Mouse (Mus musculus): ENCODE data around the gene C730034F03Rik. TPM values are rescaled to one million over a fixed set of nuclear protein-coding genes. Genes with fewer than 3 reads are reported as not detected.

The C730034F03Rik gene
- total and polyA plus RNA-seq, 3 experiments = 1.0 to 1.2 (median 1.2) TPM

DNA sequence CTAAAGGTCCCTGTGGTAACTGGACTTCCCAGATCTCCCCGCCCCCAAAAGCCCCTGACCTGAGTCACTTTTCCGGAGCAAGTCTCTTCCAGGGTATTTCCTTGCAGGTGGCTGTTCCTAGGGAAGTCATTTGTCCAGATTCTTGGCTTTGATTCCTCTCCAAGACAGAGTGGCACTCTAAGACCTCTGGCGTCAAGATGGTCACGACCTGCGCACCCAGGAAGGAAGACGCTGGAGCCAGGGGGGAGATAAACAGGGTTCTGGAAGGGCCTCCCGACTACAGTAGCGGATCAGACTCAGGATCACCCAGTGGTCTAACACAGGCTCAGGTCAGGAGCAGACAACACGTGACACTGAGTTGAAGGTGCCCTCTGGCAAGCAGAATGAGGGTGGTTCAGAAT lies 47.7 kb downstream of the C730034F03Rik start, which contains the start of gene Arsa:
Gene Arsa, minus strand, starts transcription at position 335 of the 401 bp plus-strand sequence.
- 0 out of 2 replicates have a peak, but pooled peaks have one; percentile 11 for TF ChIP-seq POLR2A (IDR thresholded peaks at IDR 0.05; ENCODE audit: insufficient read depth, low read depth, low read length)
- 0 out of 2 replicates have a peak, but pooled peaks have one; percentile 42 for TF ChIP-seq EP300 (IDR thresholded peaks at IDR 0.05; ENCODE audit: insufficient read depth, low read depth, low read length)
- TF ChIP-seq CTCF (IDR thresholded peaks at IDR 0.05) = no peak
- WGBS = 41% methylated on average over 9 of the region's 9 CpGs
- intact Hi-C loops (cut with DNase I) = loop anchor here (2.0 to 10.0 kb wide), 2 partner anchors 20 to 612 kb away; partner anchors contain the start of gene Pim3

DNA sequence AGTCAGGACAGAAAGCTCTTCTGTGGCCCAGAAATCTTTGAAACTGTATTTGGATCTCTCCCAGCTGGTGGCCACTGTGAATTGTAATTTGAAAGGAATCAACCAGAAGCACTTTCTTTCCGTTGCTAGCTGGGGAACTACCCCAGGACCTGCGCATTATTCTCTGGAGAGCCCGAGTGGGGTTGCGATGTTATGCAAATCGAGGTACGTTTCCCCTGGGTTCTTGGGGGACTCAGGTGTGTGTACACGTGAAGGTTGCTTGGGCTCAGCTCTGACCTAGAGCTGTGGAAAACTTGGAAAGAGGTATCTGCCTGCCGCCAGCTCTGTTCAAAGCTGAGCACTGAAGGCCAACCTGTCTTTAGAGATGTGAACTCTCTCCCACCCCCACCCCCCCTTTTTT lies 48.4 kb downstream of the C730034F03Rik start:
- 50% methylated on average over 8 of the region's 8 CpGs for WGBS
- intact Hi-C loops (cut with DNase I) = loop anchor here (2.0 to 10.0 kb wide), 2 partner anchors 19 to 613 kb away; partner anchors contain the start of gene Pim3

More for the DNA sequence above, 47.7 kb downstream of the C730034F03Rik start, which contains the start of gene Arsa:
- H3K36me3 ChIP-seq (ENCODE audit: control insufficient read depth, insufficient read depth, low read length) = no peaks in the 10 kb centered on the region
- H3K9ac ChIP-seq (ENCODE audit: low read depth, low read length) = peak within 1 kb of the TSS; percentile 68
- peak within 1 kb of the TSS; percentile 94 for H3K27ac ChIP-seq
- H3K4me1 ChIP-seq (ENCODE audit: control insufficient read depth, insufficient read depth, low read length) = peaks cover 12% of the 10 kb centered on the region
- H3K4me3 ChIP-seq = peak within 1 kb of the TSS; percentile 68
- no peaks in the 10 kb centered on the region for H3K27me3 ChIP-seq (ENCODE audit: control insufficient read depth, insufficient read depth, low read length)
- no peaks in the 10 kb centered on the region for H3K79me2 ChIP-seq (replicated peaks; ENCODE audit: control insufficient read depth, insufficient read depth, low read length)
- DNase-seq = peak in 1 of 2 experiments; percentile 56

DNA sequence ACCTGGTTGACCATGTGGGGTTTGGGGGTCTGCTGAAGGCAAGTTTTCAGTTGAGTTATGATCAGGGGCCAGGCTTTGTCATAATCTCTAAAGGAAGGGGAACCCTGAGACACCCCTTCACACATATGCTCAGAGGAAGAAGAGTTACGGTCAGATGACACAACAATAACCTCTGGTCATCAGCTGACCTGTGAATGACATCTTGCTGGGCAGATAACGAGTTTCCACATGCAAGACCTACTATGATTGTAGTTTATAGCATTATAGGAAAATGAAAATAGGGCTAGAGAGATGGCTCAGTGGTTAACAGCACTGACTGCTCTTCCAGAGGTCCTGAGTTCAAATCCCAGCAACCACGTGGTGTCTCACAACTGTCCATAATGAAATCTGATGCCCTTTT lies 49.2 kb downstream of the C730034F03Rik start:
- Histone ChIP-seq H3K4me3 (no peak overlapping the region), H3K36me3 (ENCODE audit: control insufficient read depth, insufficient read depth, low read length) (no peaks in the 10 kb centered on the region), H3K9ac (ENCODE audit: low read depth, low read length) (no peak overlapping the region), H3K27ac (no peak overlapping the region; the same call in 1 of the 2 replicates), H3K4me1 (ENCODE audit: control insufficient read depth, insufficient read depth, low read length) (peaks cover 13% of the 10 kb centered on the region), H3K79me2 (replicated peaks; ENCODE audit: control insufficient read depth, insufficient read depth, low read length) (no peaks in the 10 kb centered on the region), H3K27me3 (ENCODE audit: control insufficient read depth, insufficient read depth, low read length) (no peaks in the 10 kb centered on the region)
- intact Hi-C loops (cut with DNase I) = loop anchor here (10.0 kb wide), 1 partner anchor 614 kb away; the partner anchor contains the start of gene Pim3
- no peak for DNase-seq
- WGBS = 73% methylated on average over 3 of the region's 3 CpGs
- TF ChIP-seq EP300 (IDR thresholded peaks at IDR 0.05; ENCODE audit: insufficient read depth, low read depth, low read length) (no peak), POLR2A (IDR thresholded peaks at IDR 0.05; ENCODE audit: insufficient read depth, low read depth, low read length) (no peak), CTCF (IDR thresholded peaks at IDR 0.05) (no peak)

More for the DNA sequence above, 48.4 kb downstream of the C730034F03Rik start:
- Histone ChIP-seq H3K9ac (ENCODE audit: low read depth, low read length) (no peak overlapping the region), H3K36me3 (ENCODE audit: control insufficient read depth, insufficient read depth, low read length) (no peaks in the 10 kb centered on the region), H3K79me2 (replicated peaks; ENCODE audit: control insufficient read depth, insufficient read depth, low read length) (no peaks in the 10 kb centered on the region), H3K27me3 (ENCODE audit: control insufficient read depth, insufficient read depth, low read length) (no peaks in the 10 kb centered on the region), H3K4me3 (no peak overlapping the region), H3K4me1 (ENCODE audit: control insufficient read depth, insufficient read depth, low read length) (peaks cover 12% of the 10 kb centered on the region), H3K27ac (peak overlapping the region; percentile 71)
- no peak for DNase-seq
- TF ChIP-seq CTCF (IDR thresholded peaks at IDR 0.05) (no peak), EP300 (IDR thresholded peaks at IDR 0.05; ENCODE audit: insufficient read depth, low read depth, low read length) (no peak), POLR2A (IDR thresholded peaks at IDR 0.05; ENCODE audit: insufficient read depth, low read depth, low read length) (no peak)

Other genes starting within 250 kb of the C730034F03Rik start
- 10 to 100 TPM; 75.7 to 93.5 TPM for gene Plxnb2, start 248.8 kb upstream of the C730034F03Rik start, total RNA-seq (2021)
- gene Plxnb2, start 248.8 kb upstream of the C730034F03Rik start, polyA plus RNA-seq (2012; rRNA removed) = 92.3 and 121 TPM in 2 replicates
- gene Dennd6b, start 233.1 kb upstream of the C730034F03Rik start, total RNA-seq (2021) = 1 to 10 TPM; 8.4 to 9.1 TPM
- gene Dennd6b, start 233.1 kb upstream of the C730034F03Rik start, polyA plus RNA-seq (2012; rRNA removed) = 24.0 and 27.7 TPM in 2 replicates
- gene Ppp6r2, start 218.0 kb upstream of the C730034F03Rik start, total RNA-seq (2021) = 10 to 100 TPM; 66.7 to 79.0 TPM
- gene Ppp6r2, start 218.0 kb upstream of the C730034F03Rik start, polyA plus RNA-seq (2012; rRNA removed) = 73.2 and 107 TPM in 2 replicates
- gene Sbf1, start 114.3 kb upstream of the C730034F03Rik start, total RNA-seq (2021) = 10 to 100 TPM; 61.3 to 63.6 TPM
- 116 and 150 TPM in 2 replicates for gene Sbf1, start 114.3 kb upstream of the C730034F03Rik start, polyA plus RNA-seq (2012; rRNA removed)
- not detected for gene Adm2, start 106.9 kb upstream of the C730034F03Rik start, total RNA-seq (2021)
- not detected in 2 replicates for gene Adm2, start 106.9 kb upstream of the C730034F03Rik start, polyA plus RNA-seq (2012; rRNA removed)
- gene Miox, start 95.2 kb upstream of the C730034F03Rik start, total RNA-seq (2021) = not detected
- not detected in 2 replicates for gene Miox, start 95.2 kb upstream of the C730034F03Rik start, polyA plus RNA-seq (2012; rRNA removed)
- gene Lmf2, start 73.9 kb upstream of the C730034F03Rik start, total RNA-seq (2021) = 10 to 100 TPM; 25.7 to 26.1 TPM
- 32.9 and 33.3 TPM in 2 replicates for gene Lmf2, start 73.9 kb upstream of the C730034F03Rik start, polyA plus RNA-seq (2012; rRNA removed)
- gene Ncaph2, start 73.9 kb upstream of the C730034F03Rik start, total RNA-seq (2021) = 10 to 100 TPM; 49.3 to 55.7 TPM
- gene Ncaph2, start 73.9 kb upstream of the C730034F03Rik start, polyA plus RNA-seq (2012; rRNA removed) = 69.9 and 70.0 TPM in 2 replicates
- 10 to 100 TPM; 25.1 to 29.4 TPM for gene Sco2, start 55.7 kb upstream of the C730034F03Rik start, total RNA-seq (2021)
- gene Sco2, start 55.7 kb upstream of the C730034F03Rik start, polyA plus RNA-seq (2012; rRNA removed) = 35.6 and 40.7 TPM in 2 replicates
- gene Tymp, start 52.5 kb upstream of the C730034F03Rik start, total RNA-seq (2021) = under 1 TPM; 0.18 to 0.47 TPM
- 1.1 and 1.8 TPM in 2 replicates for gene Tymp, start 52.5 kb upstream of the C730034F03Rik start, polyA plus RNA-seq (2012; rRNA removed)
- under 1 TPM; 0.91 to 0.94 TPM for gene Odf3b, start 50.3 kb upstream of the C730034F03Rik start, total RNA-seq (2021)
- 3.6 and 9.1 TPM in 2 replicates for gene Odf3b, start 50.3 kb upstream of the C730034F03Rik start, polyA plus RNA-seq (2012; rRNA removed)
- gene Klhdc7b, start 44.7 kb upstream of the C730034F03Rik start, total RNA-seq (2021) = not detected
- gene Klhdc7b, start 44.7 kb upstream of the C730034F03Rik start, polyA plus RNA-seq (2012; rRNA removed) = not detected in 2 replicates
- not detected for gene Syce3, start 19.1 kb upstream of the C730034F03Rik start, total RNA-seq (2021)
- gene Syce3, start 19.1 kb upstream of the C730034F03Rik start, polyA plus RNA-seq (2012; rRNA removed) = not detected in 2 replicates
- gene Cpt1b, start 3.7 kb upstream of the C730034F03Rik start, total RNA-seq (2021) = 100 to 1,000 TPM; 565 to 584 TPM
- 786 and 953 TPM in 2 replicates for gene Cpt1b, start 3.7 kb upstream of the C730034F03Rik start, polyA plus RNA-seq (2012; rRNA removed)
- gene Gm44502, start 107 bp downstream of the C730034F03Rik start, total RNA-seq (2021) = 1 to 10 TPM; 5.5 to 9.5 TPM
- gene Gm44502, start 107 bp downstream of the C730034F03Rik start, polyA plus RNA-seq (2012; rRNA removed) = 2.1 and 2.5 TPM in 2 replicates
- 10 to 100 TPM; 46.8 to 48.2 TPM for gene Chkb, start 319 bp downstream of the C730034F03Rik start, total RNA-seq (2021)
- gene Chkb, start 319 bp downstream of the C730034F03Rik start, polyA plus RNA-seq (2012; rRNA removed) = 81.3 and 91.7 TPM in 2 replicates
- gene Mapk8ip2, start 24.3 kb downstream of the C730034F03Rik start, total RNA-seq (2021) = under 1 TPM in 1 of 2 experiments, not detected in 1; 0.16 TPM
- gene Mapk8ip2, start 24.3 kb downstream of the C730034F03Rik start, polyA plus RNA-seq (2012; rRNA removed) = 0.18 and 0.29 TPM in 2 replicates
- gene Arsa, start 47.8 kb downstream of the C730034F03Rik start, total RNA-seq (2021) = 10 to 100 TPM; 11.1 to 13.5 TPM
- 19.5 and 22.1 TPM in 2 replicates for gene Arsa, start 47.8 kb downstream of the C730034F03Rik start, polyA plus RNA-seq (2012; rRNA removed)
- 10 to 100 TPM; 44.3 to 52.2 TPM for gene Shank3, start 70.0 kb downstream of the C730034F03Rik start, total RNA-seq (2021)
- 29.6 and 31.0 TPM in 2 replicates for gene Shank3, start 70.0 kb downstream of the C730034F03Rik start, polyA plus RNA-seq (2012; rRNA removed)
- gene Acr, start 138.7 kb downstream of the C730034F03Rik start, total RNA-seq (2021) = under 1 TPM in 1 of 2 experiments, not detected in 1; 0.57 TPM
- gene Acr, start 138.7 kb downstream of the C730034F03Rik start, polyA plus RNA-seq (2012; rRNA removed) = 1.4 and 1.6 TPM in 2 replicates
- gene Rabl2, start 162.3 kb downstream of the C730034F03Rik start, total RNA-seq (2021) = 1 to 10 TPM; 3.7 to 4.2 TPM
- 5.2 and 11.0 TPM in 2 replicates for gene Rabl2, start 162.3 kb downstream of the C730034F03Rik start, polyA plus RNA-seq (2012; rRNA removed)

Measured in heart, adult 2 months (tissue).